Mouse (Mus musculus) stomach, embryonic 16.5 days (tissue): ENCODE results near the gene Slc43a1. TPM values are rescaled to one million over a fixed set of nuclear protein-coding genes. Genes with fewer than 3 reads are reported as not detected.
A peak's percentile ranks its signal among the peaks of the same experiment; 100 is the strongest.

Experiments used
- ATAC-seq: fragments of 200-750 bp; cut with Nextera tagmentation; 2 replicates; pipeline ENCODE4 v1.8.0; 2017; ENCODE audit warnings: moderate number of reproducible peaks, moderate TSS enrichment; ENCODE audit not compliant: insufficient read depth, low FRiP score
- H3K27ac ChIP-seq: fragments of 300-500 bp; sonication (generic); 2 replicates; pipeline ENCODE4 v1.5.1; 2014; ENCODE audit warnings: low read length
- H3K27me3 ChIP-seq: fragments of 300-500 bp; sonication (generic); 2 replicates; pipeline ENCODE4 v1.6.1; 2014; ENCODE audit warnings: low read length, control low read depth, mixed read lengths; ENCODE audit not compliant: control insufficient read depth, insufficient read depth
- H3K36me3 ChIP-seq: fragments of 300-500 bp; sonication (generic); 2 replicates; pipeline ENCODE4 v1.6.1; 2014; ENCODE audit warnings: low read length; ENCODE audit not compliant: control insufficient read depth, insufficient read depth
- H3K4me1 ChIP-seq: fragments of 300-500 bp; sonication (generic); 2 replicates; pipeline ENCODE4 v1.6.1; 2014; ENCODE audit warnings: low read length, control low read depth, mixed read lengths; ENCODE audit not compliant: control insufficient read depth, insufficient read depth
- H3K4me2 ChIP-seq: fragments of 300-500 bp; sonication (generic); 2 replicates; pipeline ENCODE4 v1.6.1; 2014; ENCODE audit warnings: low read depth, low read length, mixed read lengths
- H3K4me3 ChIP-seq: fragments of 300-500 bp; sonication (generic); replicated peaks from 2 replicates; pipeline ENCODE4 v1.5.1; 2014; ENCODE audit warnings: mild to moderate bottlenecking, low read length
- H3K9ac ChIP-seq: fragments of 300-500 bp; sonication (generic); 2 replicates; pipeline ENCODE4 v1.6.1; 2014; ENCODE audit warnings: low read length
- H3K9me3 ChIP-seq: fragments of 300-500 bp; sonication (generic); replicated peaks from 2 replicates; pipeline ENCODE4 v1.6.1; 2016; ENCODE audit warnings: low read length, control low read depth; ENCODE audit not compliant: control insufficient read depth
- WGBS: fragments of 180-500 bp; shearing (Covaris S2); extraction: QIAGEN DNeasy Blood & Tissue Kit; methylation state at CpG from one replicate; pipeline ENCODE4 v1.1.7; 2014; 5-methylcytosine and 5-hydroxymethylcytosine counted together
- polyA plus RNA-seq: library from polyadenylated mRNA; unstranded; fragments of >200 nt; fragmentation: Nextera tagmentation; extraction: Ambion mirVana; gene quantifications from 2 replicates; pipeline ENCODE4 v1.2.1, GENCODE M21; 2015

Slc43a1 gene
- polyA plus RNA-seq, 1 experiment from 2014 or later: 20.8 TPM

DNA sequence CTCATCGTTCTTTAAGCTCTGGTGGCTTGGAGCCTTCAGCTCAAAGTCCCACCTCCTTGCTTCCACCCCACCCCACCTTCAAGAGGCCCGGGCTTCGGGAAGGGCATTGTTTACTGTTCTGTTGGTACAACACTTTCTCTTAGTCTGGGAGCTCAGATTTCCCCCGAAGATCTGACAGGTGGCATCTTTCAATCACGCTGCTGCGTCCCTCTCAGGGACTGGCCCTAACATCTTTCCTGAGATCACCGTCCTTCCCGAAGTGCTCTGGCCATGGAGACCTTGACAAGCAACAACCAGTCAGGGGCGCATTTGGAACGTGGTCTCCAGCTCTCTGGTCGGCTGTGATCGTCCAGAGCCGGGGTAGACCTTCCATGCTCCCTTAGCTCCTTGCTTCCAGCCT lies 16.1 kb upstream of the Slc43a1 start, which contains the start of gene Smtnl1:
Smtnl1 (minus strand) TSS at position 101 of the 400 bp plus-strand sequence.
- Histone ChIP-seq H3K4me3 (no peak within 1 kb of the TSS), H3K4me2 (no peak within 1 kb of the TSS), H3K36me3 (no peaks in the 10 kb centered on the region), H3K27me3 (no peaks in the 10 kb centered on the region; the same call in 1 of the 2 replicates), H3K9ac (no peak within 1 kb of the TSS), H3K27ac (no peak within 1 kb of the TSS), H3K9me3 (no peaks in the 10 kb centered on the region), H3K4me1 (0 out of 2 replicates have a peak, but pooled peaks cover 4% of the 10 kb centered on the region)
- WGBS: 40% methylated on average over 13 of the region's 13 CpGs
- ATAC-seq: no peak

DNA sequence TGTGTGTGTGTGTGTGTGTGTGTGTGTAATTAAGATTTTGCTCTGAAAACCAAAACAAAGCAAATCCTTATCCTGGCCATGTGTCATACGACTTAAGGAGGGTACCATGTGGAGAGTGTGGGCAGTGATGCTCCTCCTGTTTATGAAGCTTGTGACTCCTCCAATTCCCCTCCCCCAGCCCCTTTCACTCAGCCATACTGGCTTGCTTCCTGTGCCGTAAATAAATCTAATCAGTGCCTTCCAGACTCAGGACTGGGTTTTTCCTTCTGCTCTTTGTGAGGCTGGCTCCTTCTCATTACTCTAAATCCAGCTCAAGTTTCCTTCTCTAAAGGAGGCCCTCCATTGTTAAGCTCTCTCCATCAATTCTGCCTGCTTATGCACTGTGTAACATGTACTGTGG lies 15.4 kb upstream of the Slc43a1 start:
- no peak overlapping the region for H3K4me2 ChIP-seq

DNA sequence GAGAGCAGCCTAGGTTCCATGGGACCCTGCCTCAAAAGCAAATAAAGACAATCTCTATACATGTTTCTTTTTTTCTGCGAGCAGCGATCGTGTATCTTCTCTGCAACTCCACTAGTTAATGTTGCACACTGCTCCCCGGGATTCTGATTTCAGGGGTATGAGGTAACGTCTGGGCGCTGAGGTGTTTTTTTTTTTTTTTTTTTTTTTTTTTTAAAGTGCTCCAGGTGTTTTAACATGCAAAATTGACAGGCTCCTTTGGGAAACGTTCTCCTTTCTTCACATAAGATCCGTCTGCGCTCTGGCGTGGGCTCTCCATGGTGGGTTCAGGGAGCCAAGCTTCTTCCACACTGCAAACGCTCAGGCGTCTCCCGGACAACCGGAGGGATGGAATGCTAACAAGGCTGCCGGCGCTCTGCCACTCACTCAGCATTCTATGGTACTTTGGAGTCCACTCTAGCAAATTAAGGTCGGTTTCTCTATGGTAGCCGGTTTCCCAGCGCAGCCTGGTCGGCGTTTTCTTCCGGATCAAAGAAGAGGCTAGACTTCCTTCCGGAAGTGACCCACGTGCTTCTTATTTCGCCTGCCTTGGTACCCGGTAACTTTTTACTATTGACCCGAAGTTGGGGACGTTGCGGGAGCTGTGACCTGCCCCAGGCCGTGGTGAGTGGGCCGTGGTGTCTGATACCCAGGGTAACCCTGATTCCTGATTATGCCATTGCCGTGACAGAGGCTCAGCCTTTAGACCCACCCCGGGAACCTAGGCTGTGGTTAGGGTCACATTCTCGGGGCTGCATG lies 12.0 kb upstream of the Slc43a1 start, which contains the start of gene Timm10:
Timm10 (plus strand) TSS at position 510 of the 795 bp plus-strand sequence.
- H3K4me3 ChIP-seq: peak within 1 kb of the TSS; percentile 67
- H3K9me3 ChIP-seq: no peaks in the 10 kb centered on the region
- peak within 1 kb of the TSS; percentile 99 for H3K4me2 ChIP-seq
- H3K27ac ChIP-seq: no peak within 1 kb of the TSS
- H3K36me3 ChIP-seq: no peaks in the 10 kb centered on the region
- under 1% methylated on average over 34 of the region's 34 CpGs for WGBS
- H3K9ac ChIP-seq: peak within 1 kb of the TSS; percentile 80
- peaks cover 6% of the 10 kb centered on the region; the same call in 1 of the 2 replicates for H3K4me1 ChIP-seq
- ATAC-seq: peak; percentile 84
- H3K27me3 ChIP-seq: no peaks in the 10 kb centered on the region; the same call in 1 of the 2 replicates

More for the DNA sequence above, 15.4 kb upstream of the Slc43a1 start:
- no peak overlapping the region for H3K27ac ChIP-seq
- no peaks in the 10 kb centered on the region; the same call in 1 of the 2 replicates for H3K27me3 ChIP-seq
- H3K4me3 ChIP-seq: no peak overlapping the region
- WGBS: 30% methylated on average over 2 of the region's 2 CpGs
- H3K9me3 ChIP-seq: no peaks in the 10 kb centered on the region
- H3K9ac ChIP-seq: no peak overlapping the region
- ATAC-seq: no peak
- no peaks in the 10 kb centered on the region for H3K36me3 ChIP-seq
- H3K4me1 ChIP-seq: peaks cover 6% of the 10 kb centered on the region; the same call in 1 of the 2 replicates

DNA sequence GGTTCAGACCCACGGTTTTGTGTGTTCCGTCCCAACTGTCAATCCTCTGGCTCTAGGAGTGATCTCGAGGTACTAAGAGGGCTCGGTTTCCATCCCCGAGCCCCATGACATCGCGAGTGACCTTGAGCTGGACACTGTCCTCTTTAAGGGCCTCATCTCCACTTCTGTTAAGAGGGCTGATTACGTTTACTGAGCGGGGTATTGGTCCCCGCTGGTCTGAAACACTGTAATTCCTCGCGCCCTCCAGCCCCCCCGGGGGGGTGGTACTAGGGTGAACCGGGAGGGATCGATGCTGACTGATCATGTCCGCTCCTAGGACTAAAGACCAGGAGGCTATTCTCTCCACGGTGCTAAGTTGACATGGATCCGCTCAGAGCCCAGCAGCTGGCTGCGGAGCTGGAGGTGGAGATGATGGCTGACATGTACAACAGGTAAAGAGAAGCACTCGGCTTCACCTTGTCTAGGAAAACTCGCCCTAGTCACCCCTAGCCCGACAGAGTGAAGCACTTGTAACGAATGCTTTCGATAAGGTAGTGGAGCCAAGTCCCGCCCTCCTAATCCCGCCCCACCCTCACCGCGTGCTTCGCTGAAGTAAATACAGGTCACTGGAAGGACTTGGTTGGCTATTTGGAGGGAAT lies 11.2 kb upstream of the Slc43a1 start:
- Histone ChIP-seq H3K9me3 (no peaks in the 10 kb centered on the region), H3K27me3 (no peaks in the 10 kb centered on the region; the same call in 1 of the 2 replicates), H3K4me2 (peak overlapping the region; percentile 99), H3K4me1 (peaks cover 12% of the 10 kb centered on the region; the same call in 1 of the 2 replicates), H3K4me3 (peak overlapping the region; percentile 67), H3K9ac (peak overlapping the region; percentile 80), H3K36me3 (no peaks in the 10 kb centered on the region), H3K27ac (no peak overlapping the region)
- WGBS: under 1% methylated on average over 29 of the region's 29 CpGs
- peak; percentile 31; the same call in 1 of the 2 replicates for ATAC-seq

GRCm38 (mm10) chr2:84831666-84832391 lies 6.8 kb upstream of the Slc43a1 start:
- Histone ChIP-seq H3K4me3 (no peak overlapping the region), H3K36me3 (no peaks in the 10 kb centered on the region), H3K4me2 (0 out of 2 replicates have a peak overlapping the region, but pooled peaks have one; percentile 20), H3K9me3 (no peaks in the 10 kb centered on the region), H3K27me3 (no peaks in the 10 kb centered on the region), H3K4me1 (peaks cover 8% of the 10 kb centered on the region; the same call in 1 of the 2 replicates), H3K27ac (peak overlapping the region; percentile 91), H3K9ac (peak overlapping the region; percentile 47; the same call in 1 of the 2 replicates)
- WGBS: 26% methylated on average over 10 of the region's 10 CpGs
- ATAC-seq: peak; percentile 85

- no peak for ATAC-seq
- no peak overlapping the region for H3K9ac ChIP-seq
- peaks cover 29% of the 10 kb centered on the region for H3K4me1 ChIP-seq
- WGBS: 52% methylated on average over 8 of the region's 8 CpGs
- no peak overlapping the region for H3K4me2 ChIP-seq
- no peak overlapping the region for H3K27ac ChIP-seq
- no peaks in the 10 kb centered on the region; the same call in 1 of the 2 replicates for H3K27me3 ChIP-seq
- H3K36me3 ChIP-seq: no peaks in the 10 kb centered on the region
- H3K4me3 ChIP-seq: no peak overlapping the region
- no peaks in the 10 kb centered on the region for H3K9me3 ChIP-seq
These were observed 1.5 kb upstream of the Slc43a1 start for GRCm38 (mm10) chr2:84837107-84837506.

DNA sequence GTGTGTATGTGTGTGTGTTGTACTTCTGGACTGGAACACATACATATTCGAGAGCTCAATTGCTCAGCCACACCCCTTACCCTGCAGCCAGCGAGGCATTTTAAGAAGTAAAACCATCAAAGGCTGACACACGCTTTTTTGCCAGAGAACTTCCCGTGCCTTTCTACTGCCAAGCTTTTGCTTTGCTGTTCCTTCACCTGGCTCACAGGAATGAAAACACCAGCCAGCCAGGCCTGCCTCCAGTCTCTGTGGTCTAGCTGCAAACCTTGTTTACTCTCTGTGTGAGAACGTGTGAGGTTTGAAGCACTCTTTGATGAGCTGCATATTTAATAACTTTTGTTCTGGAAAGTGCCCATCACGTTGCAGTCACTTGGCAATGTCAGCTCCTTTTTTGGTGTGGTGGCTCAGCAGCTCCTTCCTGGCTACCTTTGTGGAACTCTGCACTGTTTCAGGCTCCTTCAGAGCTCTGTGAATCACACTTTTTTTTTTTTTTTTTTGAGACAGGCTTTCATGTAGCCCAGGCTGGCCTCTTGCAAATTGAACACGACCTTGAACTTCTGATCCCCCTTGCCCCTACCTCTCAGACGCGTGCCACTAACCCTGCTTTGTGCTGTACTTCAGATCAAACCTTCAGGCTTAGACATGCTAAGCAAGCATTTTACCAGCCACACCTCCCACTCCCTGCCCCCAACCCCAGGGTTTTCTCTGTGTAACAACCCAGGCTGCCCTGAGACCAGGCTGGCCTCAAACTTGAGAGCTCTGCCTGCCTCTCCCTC lies 645 bp upstream of the Slc43a1 start:
- H3K9me3 ChIP-seq: no peaks in the 10 kb centered on the region
- no peak overlapping the region for H3K27ac ChIP-seq
- no peaks in the 10 kb centered on the region for H3K36me3 ChIP-seq
- no peak for ATAC-seq
- no peak overlapping the region for H3K9ac ChIP-seq
- no peak overlapping the region for H3K4me2 ChIP-seq
- peaks cover 29% of the 10 kb centered on the region for H3K4me1 ChIP-seq
- no peak overlapping the region for H3K4me3 ChIP-seq
- H3K27me3 ChIP-seq: no peaks in the 10 kb centered on the region; the same call in 1 of the 2 replicates
- 29% methylated on average over 9 of the region's 9 CpGs for WGBS
